Mouse (Mus musculus) heart, adult 8-10 months (tissue): ENCODE data around the gene Srarp. TPM values are rescaled to one million over a fixed set of nuclear protein-coding genes. Genes with fewer than 3 reads are reported as not detected.

ENCODE experiments used
- DNase-seq: peaks from one replicate; pipeline ENCODE4 v3.0.0; 2022; ENCODE audit warnings: low spot score
- total RNA-seq, 4 experiments: library from RNA; stranded (reverse); gene quantifications; 2 replicates each; pipeline ENCODE4 v1.2.4; 2022

The Srarp gene
- total RNA-seq, 4 experiments from 2014 or later = 0.82 to 1.5 (median 0.93) TPM

DNA sequence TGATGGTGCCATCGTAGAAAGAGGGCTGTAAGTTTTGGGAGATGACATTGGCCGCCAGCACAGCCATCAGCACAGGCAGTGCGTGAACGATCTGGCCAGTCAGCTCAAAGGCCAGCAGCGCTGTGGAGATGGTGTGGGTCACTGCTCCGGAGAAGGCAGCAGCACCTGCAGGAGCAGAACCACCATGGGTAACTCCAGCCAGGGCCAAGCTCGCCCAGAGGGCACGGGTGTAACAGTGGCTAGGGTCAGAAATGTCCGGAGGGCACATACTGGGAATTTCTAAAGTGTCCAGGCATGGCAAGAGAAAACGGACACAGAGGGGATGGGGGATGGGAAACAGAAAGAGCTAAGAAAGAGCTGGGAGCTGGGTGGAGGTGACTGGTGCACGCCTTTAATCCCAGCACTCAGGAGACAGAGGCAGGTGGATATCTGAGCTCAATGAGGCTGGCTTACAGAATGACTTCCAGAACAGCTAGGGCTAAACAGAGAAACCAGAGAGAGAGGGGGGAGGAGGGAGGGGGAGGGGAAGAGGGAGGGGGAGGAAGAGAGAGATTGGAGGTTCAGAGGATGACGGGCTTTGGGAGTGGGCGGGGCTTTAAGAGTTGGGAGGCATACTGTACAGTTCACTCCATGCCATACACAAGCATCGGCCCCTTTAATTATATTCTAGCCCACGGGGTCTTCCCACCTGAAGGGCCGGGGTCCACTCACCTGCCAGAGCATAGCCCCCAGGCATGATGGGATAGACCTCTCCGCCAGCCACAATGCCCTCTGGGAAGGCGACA lies 46.3 kb downstream of the Srarp start:
- no peak for DNase-seq

DNA sequence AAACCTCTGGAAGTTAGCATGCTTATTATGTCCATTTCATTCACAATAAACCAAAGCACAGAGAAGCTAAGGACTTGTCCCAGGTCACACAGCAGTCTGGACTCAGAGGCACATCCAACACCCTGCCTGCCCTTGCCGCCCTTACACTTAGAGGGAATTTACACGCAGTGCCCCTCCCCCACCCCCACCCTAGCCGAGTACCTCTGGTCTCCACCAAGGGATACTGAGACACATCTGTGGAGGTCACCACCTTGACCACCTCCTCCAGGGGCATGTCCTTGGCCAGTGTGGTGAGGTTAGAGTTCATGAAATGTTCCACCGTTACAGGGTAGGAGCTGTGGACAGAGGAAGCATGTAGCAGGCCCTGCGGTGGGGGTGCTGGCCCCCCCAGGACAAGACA lies 48.0 kb downstream of the Srarp start:
- DNase-seq = no peak

DNA sequence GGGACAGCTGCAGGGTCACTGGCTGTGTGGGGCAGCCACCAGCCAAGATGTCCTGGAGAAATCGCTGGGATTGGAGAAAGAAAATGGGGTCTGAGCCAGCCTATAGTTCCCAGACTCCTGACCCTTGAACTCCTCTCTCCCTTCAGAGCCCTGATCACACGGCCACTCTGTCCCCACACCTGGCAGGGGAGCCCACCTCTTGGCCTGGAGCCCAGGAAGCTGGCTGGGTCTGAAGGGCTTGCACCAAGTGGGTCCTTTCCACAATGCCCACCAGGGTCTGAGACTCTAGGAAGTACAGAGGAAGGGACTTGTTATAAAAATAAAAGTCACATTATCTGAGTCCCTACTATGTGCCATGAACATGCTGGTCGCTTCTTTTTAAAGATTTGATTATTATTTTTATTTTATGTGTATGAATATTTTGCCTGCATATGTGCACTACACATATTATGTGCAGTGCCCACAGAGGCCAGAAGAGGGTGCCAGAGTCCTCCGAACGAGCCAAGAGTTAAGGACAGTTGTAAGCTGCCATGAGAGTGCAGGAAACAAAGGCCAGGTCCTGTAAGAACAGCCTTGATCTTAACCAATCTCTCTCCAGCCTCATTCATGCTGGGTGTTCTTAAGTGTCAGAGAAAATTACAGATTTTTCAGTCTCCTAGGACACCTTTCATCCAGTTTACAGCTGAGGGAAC lies 48.7 kb downstream of the Srarp start:
- peak; percentile 71 for DNase-seq

DNA sequence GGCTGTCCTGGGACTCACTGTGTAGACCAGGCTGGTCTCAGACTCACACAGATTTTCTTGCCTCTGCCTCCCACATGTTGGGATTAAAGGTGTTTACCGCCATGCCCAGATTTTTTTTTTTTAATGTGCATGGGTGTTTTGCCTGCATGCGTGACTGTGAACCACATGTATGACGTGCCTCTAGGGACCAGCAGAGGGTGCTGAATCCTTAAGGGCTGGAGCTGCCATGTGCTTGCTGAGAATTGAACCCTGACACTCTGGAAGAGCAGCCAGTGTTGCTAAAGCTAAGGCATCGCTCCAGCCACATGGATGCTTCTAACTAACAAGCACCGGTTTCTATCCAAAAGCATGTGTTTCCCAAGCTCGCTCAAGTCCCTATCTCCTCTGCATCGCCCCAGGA lies 49.8 kb downstream of the Srarp start:
- DNase-seq = no peak

DNA sequence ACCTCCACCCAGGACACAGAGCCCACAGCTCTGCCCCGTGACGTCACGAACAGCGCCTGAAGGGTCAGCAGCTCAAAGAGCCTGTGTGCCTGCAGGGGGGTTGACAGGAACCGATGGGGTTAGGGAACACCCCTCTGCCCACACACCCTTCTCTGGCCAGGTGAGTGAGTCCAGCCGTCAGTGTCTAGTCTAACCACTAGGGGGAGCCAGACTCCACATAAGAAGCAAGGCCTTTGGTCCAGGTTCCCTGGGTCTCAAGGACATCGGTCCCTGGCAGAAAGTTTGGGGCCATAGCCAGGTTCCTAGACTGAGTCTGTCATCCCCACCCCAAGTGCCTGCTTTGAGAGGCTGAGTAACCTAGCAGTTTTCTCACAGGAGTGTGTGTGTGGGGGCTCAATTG lies 50.6 kb downstream of the Srarp start:
- peak; percentile 44 for DNase-seq

Other genes starting within 250 kb of the Srarp start
- 1 to 10 TPM in 1 of 4 experiments, under 1 TPM in 3; 0.44 to 1.2 (median 0.66) TPM for gene Rsg1, start 222.1 kb downstream of the Srarp start, total RNA-seq
- gene Arhgef19, start 196.6 kb downstream of the Srarp start, total RNA-seq = 10 to 100 TPM; 26.2 to 32.2 (median 30.3) TPM
- 1 to 10 TPM; 4.6 to 7.1 (median 5.2) TPM for gene Epha2, start 134.9 kb downstream of the Srarp start, total RNA-seq
- 1 to 10 TPM; 2.4 to 5.5 (median 4.1) TPM for gene Fam131c, start 67.9 kb downstream of the Srarp start, total RNA-seq
- not detected for gene Clcnka, start 37.4 kb downstream of the Srarp start, total RNA-seq
- gene Clcnkb, start 20.1 kb downstream of the Srarp start, total RNA-seq = 1 to 10 TPM in 1 of 4 experiments, under 1 TPM in 3; 0.33 to 1.5 (median 0.59) TPM
- 1,000 to 10,000 TPM; 1,512 to 1,942 (median 1,609) TPM for gene Hspb7, start 15.3 kb downstream of the Srarp start, total RNA-seq
- gene Zbtb17, start 8.5 kb upstream of the Srarp start, total RNA-seq = 10 to 100 TPM; 24.8 to 28.4 (median 26.5) TPM
- gene Spen, start 102.5 kb upstream of the Srarp start, total RNA-seq = 10 to 100 TPM; 29.2 to 32.2 (median 30.1) TPM
- 100 to 1,000 TPM; 221 to 281 (median 251) TPM for gene Fblim1, start 170.0 kb upstream of the Srarp start, total RNA-seq
- gene Tmem82, start 182.5 kb upstream of the Srarp start, total RNA-seq = 10 to 100 TPM; 15.0 to 19.3 (median 16.5) TPM
- gene Slc25a34, start 187.7 kb upstream of the Srarp start, total RNA-seq = 100 to 1,000 TPM; 124 to 157 (median 144) TPM
- gene Plekhm2, start 228.8 kb upstream of the Srarp start, total RNA-seq = 100 to 1,000 TPM; 113 to 133 (median 117) TPM
- gene Rsc1a1, start 249.5 kb upstream of the Srarp start, total RNA-seq = 1 to 10 TPM in 2 of 4 experiments, not detected in 2; 1.2 to 4.0 TPM